Mouse (Mus musculus): ENCODE measurements at regions not wholly inside any gene's neighbourhood (a gene's known extent, or its start where the extent isn't known, plus 50 kb on each side); places are given as distances from the start of the nearest gene placed in this dataset.

DNA sequence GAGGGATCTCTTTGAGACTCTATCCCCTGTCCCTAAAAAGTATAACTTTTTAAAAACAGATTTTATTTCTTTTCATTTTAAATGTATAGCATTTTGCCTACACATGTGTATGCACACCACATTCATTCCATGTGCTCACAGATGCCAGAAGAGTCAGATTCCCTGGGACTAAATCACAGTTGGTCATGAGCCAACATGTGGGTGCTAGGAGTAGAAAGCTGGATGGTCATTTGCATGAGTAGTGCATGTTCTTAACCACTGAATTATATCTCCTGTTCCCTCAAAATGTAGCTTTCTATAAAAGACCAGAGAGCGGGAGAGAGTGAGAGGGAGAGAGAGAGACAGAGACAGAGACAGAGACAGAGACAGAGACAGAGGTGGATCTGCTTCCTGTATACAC lies 281.6 kb upstream of the Impad1 start:
- Histone ChIP-seq H3K27me3 (ENCODE audit: control insufficient read depth, insufficient read depth, low read length) (no peaks in the 10 kb centered on the region), H3K4me1 (ENCODE audit: control insufficient read depth, insufficient read depth) (no peaks in the 10 kb centered on the region), H3K36me3 (replicated peaks; ENCODE audit: control insufficient read depth, insufficient read depth, low read length) (no peaks in the 10 kb centered on the region), H3K9me3 (replicated peaks; ENCODE audit: control insufficient read depth, low read length) (no peaks in the 10 kb centered on the region), H3K27ac (ENCODE audit: low read depth) (no peak overlapping the region), H3K4me2 (ENCODE audit: low read depth, low read length) (no peak overlapping the region), H3K4me3 (ENCODE audit: low read depth, low read length) (no peak overlapping the region), H3K9ac (replicated peaks; ENCODE audit: low read depth, low read length) (no peak overlapping the region)
- ATAC-seq (ENCODE audit: insufficient read depth, low read depth), result no peak
- no peak for TF ChIP-seq CTCF (IDR thresholded peaks at IDR 0.05; ENCODE audit: low read depth)
- TF ChIP-seq EP300 (IDR thresholded peaks at IDR 0.05; ENCODE audit: low read depth), result no peak
- 70% methylated on average over 1 of the region's 1 CpGs for WGBS
- no peak for DNase-seq (ENCODE audit: low spot score)

- DNase-seq (ENCODE audit: low spot score) (no peak), ATAC-seq (ENCODE audit: insufficient read depth, low read depth) (no peak)
- no peak overlapping the region for H3K27ac ChIP-seq (ENCODE audit: low read depth)
- no peak overlapping the region for H3K4me2 ChIP-seq (ENCODE audit: low read depth, low read length)
- H3K9me3 ChIP-seq (replicated peaks; ENCODE audit: control insufficient read depth, low read length), result no peaks in the 10 kb centered on the region
- no peak for TF ChIP-seq CTCF (IDR thresholded peaks at IDR 0.05; ENCODE audit: low read depth)
- no peak for TF ChIP-seq EP300 (IDR thresholded peaks at IDR 0.05; ENCODE audit: low read depth)
- H3K36me3 ChIP-seq (replicated peaks; ENCODE audit: control insufficient read depth, insufficient read depth, low read length), result no peaks in the 10 kb centered on the region
- H3K4me3 ChIP-seq (ENCODE audit: low read depth, low read length), result no peak overlapping the region
- no peak overlapping the region for H3K9ac ChIP-seq (replicated peaks; ENCODE audit: low read depth, low read length)
- no peaks in the 10 kb centered on the region for H3K4me1 ChIP-seq (ENCODE audit: control insufficient read depth, insufficient read depth)
- no peaks in the 10 kb centered on the region for H3K27me3 ChIP-seq (ENCODE audit: control insufficient read depth, insufficient read depth, low read length)
- 55% methylated on average over 4 of the region's 4 CpGs for WGBS
Measured at GRCm38 (mm10) chr4:5071243-5071642, 278.1 kb upstream of the Impad1 start.

DNA sequence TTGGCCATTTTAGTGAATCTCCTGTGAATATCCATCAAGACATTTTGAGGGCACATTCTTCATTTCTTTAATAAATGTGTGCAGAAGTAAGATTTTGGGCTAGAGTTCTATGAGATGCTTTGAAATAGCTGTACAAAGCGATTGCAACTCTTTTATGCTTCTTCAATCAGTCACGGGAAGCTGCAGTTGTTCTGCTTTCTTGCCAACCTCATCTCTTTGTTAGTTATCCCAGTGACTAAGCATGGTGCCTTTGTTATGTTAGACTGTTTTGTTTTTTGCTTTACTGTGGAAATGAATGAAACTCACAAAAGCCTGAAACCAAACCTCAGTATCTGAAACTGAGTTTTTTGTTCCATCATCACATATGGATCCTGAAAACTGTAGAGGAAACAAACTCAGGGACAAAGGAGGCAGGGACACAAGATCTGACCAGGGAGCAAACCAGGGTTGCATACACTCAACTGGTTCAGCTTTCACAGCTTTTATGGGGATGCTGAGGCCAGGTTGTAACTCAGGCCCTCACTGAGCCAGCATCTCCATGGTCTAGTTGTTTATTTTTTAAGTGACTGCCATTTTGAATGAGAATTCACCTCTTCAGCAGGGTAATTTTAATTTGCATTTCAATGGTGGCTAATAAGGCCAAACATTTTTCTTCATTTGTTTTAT lies 266.3 kb upstream of the Impad1 start:
- Histone ChIP-seq H3K4me1 (ENCODE audit: control insufficient read depth, insufficient read depth) (no peaks in the 10 kb centered on the region), H3K9ac (replicated peaks; ENCODE audit: low read depth, low read length) (no peak overlapping the region), H3K9me3 (replicated peaks; ENCODE audit: control insufficient read depth, low read length) (no peaks in the 10 kb centered on the region), H3K4me2 (ENCODE audit: low read depth, low read length) (no peak overlapping the region), H3K27me3 (ENCODE audit: control insufficient read depth, insufficient read depth, low read length) (no peaks in the 10 kb centered on the region), H3K36me3 (replicated peaks; ENCODE audit: control insufficient read depth, insufficient read depth, low read length) (no peaks in the 10 kb centered on the region), H3K27ac (ENCODE audit: low read depth) (no peak overlapping the region), H3K4me3 (ENCODE audit: low read depth, low read length) (no peak overlapping the region)
- WGBS, result 67% methylated on average over 2 of the region's 2 CpGs
- no peak for TF ChIP-seq EP300 (IDR thresholded peaks at IDR 0.05; ENCODE audit: low read depth)
- no peak for TF ChIP-seq CTCF (IDR thresholded peaks at IDR 0.05; ENCODE audit: low read depth)
- DNase-seq (ENCODE audit: low spot score) (no peak), ATAC-seq (ENCODE audit: insufficient read depth, low read depth) (no peak)

- DNase-seq (ENCODE audit: low spot score) (no peak), ATAC-seq (ENCODE audit: insufficient read depth, low read depth) (no peak)
- 40% methylated on average over 2 of the region's 2 CpGs for WGBS
- Histone ChIP-seq H3K4me1 (ENCODE audit: control insufficient read depth, insufficient read depth) (no peaks in the 10 kb centered on the region), H3K9ac (replicated peaks; ENCODE audit: low read depth, low read length) (no peak overlapping the region), H3K4me2 (ENCODE audit: low read depth, low read length) (no peak overlapping the region), H3K36me3 (replicated peaks; ENCODE audit: control insufficient read depth, insufficient read depth, low read length) (no peaks in the 10 kb centered on the region), H3K9me3 (replicated peaks; ENCODE audit: control insufficient read depth, low read length) (no peaks in the 10 kb centered on the region), H3K27ac (ENCODE audit: low read depth) (no peak overlapping the region), H3K27me3 (ENCODE audit: control insufficient read depth, insufficient read depth, low read length) (no peaks in the 10 kb centered on the region), H3K4me3 (ENCODE audit: low read depth, low read length) (no peak overlapping the region)
- TF ChIP-seq EP300 (IDR thresholded peaks at IDR 0.05; ENCODE audit: low read depth) (no peak), CTCF (IDR thresholded peaks at IDR 0.05; ENCODE audit: low read depth) (no peak)
Measured at GRCm38 (mm10) chr4:5029929-5030328, 236.8 kb upstream of the Impad1 start.

- H3K4me1 ChIP-seq (ENCODE audit: control insufficient read depth, insufficient read depth), result no peaks in the 10 kb centered on the region
- ATAC-seq (ENCODE audit: insufficient read depth, low read depth), result no peak
- H3K4me2 ChIP-seq (ENCODE audit: low read depth, low read length), result no peak overlapping the region
- no peak overlapping the region for H3K4me3 ChIP-seq (ENCODE audit: low read depth, low read length)
- no peak overlapping the region for H3K27ac ChIP-seq (ENCODE audit: low read depth)
- no peak for DNase-seq (ENCODE audit: low spot score)
- no peak for TF ChIP-seq EP300 (IDR thresholded peaks at IDR 0.05; ENCODE audit: low read depth)
- no peak for TF ChIP-seq CTCF (IDR thresholded peaks at IDR 0.05; ENCODE audit: low read depth)
- H3K9ac ChIP-seq (replicated peaks; ENCODE audit: low read depth, low read length), result no peak overlapping the region
- no peaks in the 10 kb centered on the region for H3K36me3 ChIP-seq (replicated peaks; ENCODE audit: control insufficient read depth, insufficient read depth, low read length)
- 57% methylated on average over 4 of the region's 4 CpGs for WGBS
- H3K9me3 ChIP-seq (replicated peaks; ENCODE audit: control insufficient read depth, low read length), result no peaks in the 10 kb centered on the region
- no peaks in the 10 kb centered on the region for H3K27me3 ChIP-seq (ENCODE audit: control insufficient read depth, insufficient read depth, low read length)
Measured at GRCm38 (mm10) chr4:4987491-4987890, 194.3 kb upstream of the Impad1 start.
